Mouse (Mus musculus) hindbrain, embryonic 11.5 days (tissue): ENCODE data around the gene Mta3. TPM values are rescaled to one million over a fixed set of nuclear protein-coding genes. Genes with fewer than 3 reads are reported as not detected.

Source experiments
- ATAC-seq: fragments of 200-750 bp; cut with Nextera tagmentation; 2 replicates; pipeline ENCODE4 v1.8.0; 2017; ENCODE audit warnings: mild to moderate bottlenecking, moderate TSS enrichment, moderate library complexity; ENCODE audit not compliant: low FRiP score
- DNase-seq: peaks from one replicate; pipeline ENCODE4 v3.0.0-alpha.2; 2015; ENCODE audit warnings: low spot score
- H3K27ac ChIP-seq: fragments of 300-500 bp; sonication (generic); 2 replicates; pipeline ENCODE4 v1.5.1; 2014; ENCODE audit warnings: mild to moderate bottlenecking, low read depth, low read length
- H3K27me3 ChIP-seq: fragments of 300-500 bp; sonication (generic); 2 replicates; pipeline ENCODE4 v1.6.1; 2014; ENCODE audit warnings: mild to moderate bottlenecking, low read length, moderate library complexity, mixed read lengths; ENCODE audit not compliant: control insufficient read depth, insufficient read depth
- H3K36me3 ChIP-seq: fragments of 300-500 bp; sonication (generic); 2 replicates; pipeline ENCODE4 v1.6.1; 2014; ENCODE audit warnings: mild to moderate bottlenecking, low read length, moderate library complexity, mixed read lengths; ENCODE audit not compliant: control insufficient read depth, insufficient read depth
- H3K4me1 ChIP-seq: fragments of 300-500 bp; sonication (generic); replicated peaks from 2 replicates; pipeline ENCODE4 v1.6.1; 2014; ENCODE audit warnings: low read length, mixed read lengths; ENCODE audit not compliant: control insufficient read depth, insufficient read depth
- H3K4me2 ChIP-seq: fragments of 300-500 bp; sonication (generic); replicated peaks from 2 replicates; pipeline ENCODE4 v1.6.1; 2014; ENCODE audit warnings: mild to moderate bottlenecking, low read depth, low read length
- H3K4me3 ChIP-seq: fragments of 300-500 bp; sonication (generic); 2 replicates; pipeline ENCODE4 v1.5.1; 2014; ENCODE audit warnings: low read depth, low read length
- H3K9ac ChIP-seq: fragments of 300-500 bp; sonication (generic); 2 replicates; pipeline ENCODE4 v1.6.1; 2014; ENCODE audit warnings: low read depth, low read length
- H3K9me3 ChIP-seq: fragments of 300-500 bp; sonication (generic); 2 replicates; pipeline ENCODE4 v1.6.1; 2016; ENCODE audit warnings: low read length; ENCODE audit not compliant: control insufficient read depth
- WGBS: fragments of 180-500 bp; shearing (Covaris S2); extraction: QIAGEN DNeasy Blood & Tissue Kit; methylation state at CpG from one replicate; pipeline ENCODE4 v1.1.7; 2014; 5-methylcytosine and 5-hydroxymethylcytosine counted together
- polyA plus RNA-seq: library from polyadenylated mRNA; unstranded; fragments of >200 nt; fragmentation: Nextera tagmentation; extraction: Ambion mirVana; gene quantifications from 2 replicates; pipeline ENCODE4 v1.2.1, GENCODE M21; 2014

Mta3 gene
- polyA plus RNA-seq, 1 experiment from 2014 or later, result 41.7 TPM

DNA sequence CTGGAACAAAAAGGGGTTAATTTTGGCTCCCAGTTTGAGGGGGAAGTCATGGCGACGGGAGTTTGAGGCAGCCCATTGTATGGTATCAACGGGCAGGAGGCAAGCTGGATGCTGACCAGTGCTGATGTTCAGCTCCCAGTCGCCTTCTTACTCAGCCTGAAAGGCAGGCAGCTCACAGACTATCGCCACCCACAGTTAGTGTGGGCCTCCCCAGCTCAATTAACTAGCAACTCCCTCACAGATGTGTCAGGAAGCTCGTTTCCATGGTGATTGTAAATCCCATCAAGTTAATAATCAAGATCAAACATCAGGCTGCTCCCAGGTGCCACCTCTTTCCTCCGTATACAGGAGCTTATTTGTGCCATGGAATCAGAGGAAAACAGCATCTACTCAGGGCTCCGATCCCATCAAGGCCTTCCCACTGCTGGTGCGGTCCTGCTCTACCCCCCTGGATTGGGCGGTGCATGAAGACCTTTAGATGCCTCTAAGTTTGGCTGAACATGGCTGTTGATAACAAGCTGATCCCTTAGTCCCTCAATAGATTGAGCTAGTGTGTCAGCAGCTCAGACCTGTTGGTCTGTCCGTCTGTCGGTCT lies 143.2 kb downstream of the Mta3 start:
- Histone ChIP-seq H3K27ac (no peak overlapping the region), H3K4me1 (no peaks in the 10 kb centered on the region), H3K27me3 (no peaks in the 10 kb centered on the region), H3K9ac (no peak overlapping the region), H3K9me3 (no peaks in the 10 kb centered on the region), H3K4me3 (no peak overlapping the region), H3K36me3 (no peaks in the 10 kb centered on the region), H3K4me2 (no peak overlapping the region)
- DNase-seq, result no peak
- 0 out of 2 replicates have a peak, but pooled peaks have one; percentile 23 for ATAC-seq
- WGBS, result 63% methylated on average over 12 of the region's 12 CpGs

DNA sequence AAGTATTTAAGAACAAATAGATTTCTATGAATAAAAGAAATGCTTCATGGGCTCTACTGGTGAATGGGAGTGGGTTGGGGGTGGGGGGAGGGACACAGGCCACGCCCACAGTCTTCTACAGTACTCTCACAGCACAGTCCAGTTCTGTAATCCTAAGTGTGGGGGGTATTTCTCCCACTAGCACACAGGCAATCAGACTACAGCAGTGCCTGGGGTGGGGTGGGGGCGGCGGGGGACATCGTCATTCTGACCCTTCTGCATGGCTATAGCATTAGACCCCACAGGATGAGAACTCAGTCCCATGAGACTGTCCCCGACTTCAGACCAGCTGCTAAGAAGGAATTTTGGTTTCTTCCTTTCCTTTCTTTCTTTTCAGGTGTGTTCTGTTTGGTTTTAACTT lies 143.8 kb downstream of the Mta3 start:
- H3K9ac ChIP-seq, result no peak overlapping the region
- no peaks in the 10 kb centered on the region for H3K9me3 ChIP-seq
- H3K36me3 ChIP-seq, result no peaks in the 10 kb centered on the region
- H3K27ac ChIP-seq, result no peak overlapping the region
- H3K4me1 ChIP-seq, result no peaks in the 10 kb centered on the region
- DNase-seq (no peak), ATAC-seq (0 out of 2 replicates have a peak, but pooled peaks have one; percentile 15)
- no peak overlapping the region for H3K4me2 ChIP-seq
- H3K4me3 ChIP-seq, result no peak overlapping the region
- 83% methylated on average over 5 of the region's 5 CpGs for WGBS
- no peaks in the 10 kb centered on the region for H3K27me3 ChIP-seq

DNA sequence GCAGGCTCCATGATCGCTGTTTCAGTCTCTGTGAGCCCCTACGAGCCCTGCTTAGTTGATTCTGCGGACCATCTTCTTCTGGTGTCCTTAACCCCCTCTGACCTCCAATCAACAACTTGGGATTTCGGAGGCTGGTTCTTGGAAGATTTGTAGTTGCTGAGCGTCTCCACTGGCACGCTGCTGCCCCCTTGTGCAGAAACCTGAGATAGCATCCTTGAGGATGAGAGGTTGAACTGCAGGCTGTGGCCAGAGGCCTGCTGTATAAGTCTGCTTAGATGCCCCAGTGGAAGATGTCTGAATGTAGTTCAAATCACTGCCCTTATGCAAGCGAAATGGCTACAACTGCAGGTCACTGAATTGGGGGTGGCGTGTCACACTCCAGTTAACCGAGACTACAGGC lies 144.5 kb downstream of the Mta3 start:
- ATAC-seq (peak; percentile 58; the same call in 1 of the 2 replicates), DNase-seq (peak; percentile 94)
- H3K9me3 ChIP-seq, result no peaks in the 10 kb centered on the region
- H3K4me3 ChIP-seq, result no peak overlapping the region
- H3K27me3 ChIP-seq, result no peaks in the 10 kb centered on the region
- no peak overlapping the region for H3K27ac ChIP-seq
- no peaks in the 10 kb centered on the region for H3K4me1 ChIP-seq
- WGBS, result 17% methylated on average over 9 of the region's 9 CpGs
- H3K9ac ChIP-seq, result no peak overlapping the region
- H3K36me3 ChIP-seq, result no peaks in the 10 kb centered on the region
- H3K4me2 ChIP-seq, result no peak overlapping the region

DNA sequence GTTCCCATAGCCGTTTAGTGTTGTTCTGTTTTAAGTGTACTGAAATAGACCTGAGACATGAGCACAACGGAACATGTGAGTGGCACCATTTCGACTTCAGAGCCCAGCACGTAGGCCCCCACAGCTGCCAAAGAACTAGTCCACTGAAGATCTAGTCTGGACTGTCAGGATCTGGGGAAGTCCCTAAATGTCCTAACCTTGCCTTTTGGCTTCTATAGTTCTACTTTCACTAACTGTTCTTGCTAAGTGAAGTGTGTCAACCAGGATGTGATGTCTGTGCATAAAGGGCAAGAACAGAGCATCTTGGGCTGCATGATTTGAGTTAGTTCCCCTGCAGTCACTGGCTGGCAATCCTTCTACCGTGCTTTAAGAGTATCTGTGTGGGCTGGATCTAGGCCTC lies 144.9 kb downstream of the Mta3 start:
- H3K9me3 ChIP-seq, result no peaks in the 10 kb centered on the region
- no peak for DNase-seq
- no peak overlapping the region for H3K27ac ChIP-seq
- H3K4me1 ChIP-seq, result no peaks in the 10 kb centered on the region
- no peak overlapping the region for H3K9ac ChIP-seq
- no peak for ATAC-seq
- H3K27me3 ChIP-seq, result no peaks in the 10 kb centered on the region
- H3K4me2 ChIP-seq, result no peak overlapping the region
- no peaks in the 10 kb centered on the region for H3K36me3 ChIP-seq
- 91% methylated on average over 5 of the region's 5 CpGs for WGBS
- no peak overlapping the region for H3K4me3 ChIP-seq

DNA sequence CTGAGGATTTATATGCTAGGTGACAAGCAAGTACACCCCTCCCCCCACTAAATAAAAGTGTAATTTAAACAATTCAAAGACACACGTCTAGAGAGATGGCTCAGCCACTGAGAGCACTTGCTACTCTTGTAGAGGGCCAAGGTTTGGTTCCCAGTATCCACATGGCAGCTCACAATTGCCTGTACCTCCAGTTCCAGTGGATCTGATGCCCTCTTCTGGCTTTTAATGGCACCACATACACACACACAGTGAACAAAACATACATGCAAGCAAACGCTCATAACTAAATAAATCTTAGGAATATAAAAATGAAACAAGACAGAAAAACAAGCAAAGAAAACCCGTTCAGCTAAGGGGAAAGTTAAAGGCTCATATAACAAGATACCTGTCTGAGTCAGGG lies 147.9 kb downstream of the Mta3 start:
- WGBS, result 48% methylated on average over 3 of the region's 3 CpGs
- ATAC-seq (no peak), DNase-seq (no peak)
- Histone ChIP-seq H3K27me3 (no peaks in the 10 kb centered on the region), H3K9ac (no peak overlapping the region), H3K36me3 (no peaks in the 10 kb centered on the region), H3K27ac (no peak overlapping the region), H3K9me3 (no peaks in the 10 kb centered on the region), H3K4me2 (no peak overlapping the region), H3K4me1 (no peaks in the 10 kb centered on the region), H3K4me3 (no peak overlapping the region)

DNA sequence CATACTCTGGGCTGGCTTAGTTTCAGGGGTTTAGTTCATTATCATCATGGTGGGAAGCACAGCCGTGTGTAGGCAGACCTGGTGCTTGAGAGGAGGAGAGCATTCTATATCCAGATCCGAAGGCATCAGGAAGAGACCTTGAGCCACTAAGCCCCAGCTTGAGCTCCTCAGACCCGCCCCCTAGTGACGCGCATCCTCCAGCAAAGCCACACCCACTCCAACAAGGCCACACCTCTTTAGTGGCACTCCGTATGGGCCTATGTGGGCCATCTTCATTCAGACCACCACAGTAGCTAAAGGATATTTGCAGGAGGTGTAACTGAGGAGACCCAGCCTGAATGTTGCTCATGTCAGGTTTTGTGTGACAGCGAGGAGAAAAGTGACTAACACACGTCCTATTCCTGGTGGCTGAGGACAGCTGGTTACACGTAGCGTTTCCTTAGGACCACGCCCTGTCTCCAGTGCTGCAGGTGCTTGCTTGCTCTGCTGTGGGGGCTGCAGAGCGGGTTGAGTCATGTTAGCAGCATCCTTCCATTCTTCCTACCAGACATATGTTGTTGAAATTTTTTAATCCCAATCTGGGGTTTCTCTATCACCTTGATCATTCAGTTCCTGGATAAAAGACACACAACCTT lies 148.4 kb downstream of the Mta3 start:
- H3K4me3 ChIP-seq, result no peak overlapping the region
- WGBS, result 53% methylated on average over 12 of the region's 12 CpGs
- H3K4me1 ChIP-seq, result no peaks in the 10 kb centered on the region
- no peaks in the 10 kb centered on the region for H3K27me3 ChIP-seq
- H3K27ac ChIP-seq, result no peak overlapping the region
- H3K9ac ChIP-seq, result no peak overlapping the region
- H3K36me3 ChIP-seq, result no peaks in the 10 kb centered on the region
- ATAC-seq, result no peak
- no peak for DNase-seq
- H3K9me3 ChIP-seq, result no peaks in the 10 kb centered on the region
- H3K4me2 ChIP-seq, result no peak overlapping the region

DNA sequence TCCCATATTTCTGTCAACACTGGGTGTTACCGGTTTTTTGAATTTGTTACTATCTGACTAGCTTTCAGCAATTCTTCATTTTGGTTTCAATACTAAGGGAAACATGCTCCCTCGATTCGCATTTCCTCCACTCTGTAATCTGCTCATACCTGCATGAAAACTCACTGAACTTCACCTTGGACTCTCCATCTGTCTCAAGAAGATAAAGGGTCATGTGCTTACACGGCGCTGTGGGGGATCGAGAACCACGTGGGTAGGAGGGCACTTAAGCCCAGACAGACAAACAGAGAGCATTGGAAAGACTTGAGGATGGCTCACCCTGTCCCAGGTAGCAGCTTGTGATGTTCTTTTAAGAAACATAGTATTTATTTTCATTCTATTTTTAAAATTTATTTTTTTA lies 152.4 kb downstream of the Mta3 start:
- H3K4me1 ChIP-seq, result no peaks in the 10 kb centered on the region
- DNase-seq, result no peak
- no peaks in the 10 kb centered on the region for H3K27me3 ChIP-seq
- no peak overlapping the region for H3K27ac ChIP-seq
- 82% methylated on average over 7 of the region's 7 CpGs for WGBS
- no peak overlapping the region for H3K4me2 ChIP-seq
- H3K36me3 ChIP-seq, result no peaks in the 10 kb centered on the region
- no peaks in the 10 kb centered on the region for H3K9me3 ChIP-seq
- no peak overlapping the region for H3K9ac ChIP-seq
- no peak overlapping the region for H3K4me3 ChIP-seq
- ATAC-seq, result no peak

DNA sequence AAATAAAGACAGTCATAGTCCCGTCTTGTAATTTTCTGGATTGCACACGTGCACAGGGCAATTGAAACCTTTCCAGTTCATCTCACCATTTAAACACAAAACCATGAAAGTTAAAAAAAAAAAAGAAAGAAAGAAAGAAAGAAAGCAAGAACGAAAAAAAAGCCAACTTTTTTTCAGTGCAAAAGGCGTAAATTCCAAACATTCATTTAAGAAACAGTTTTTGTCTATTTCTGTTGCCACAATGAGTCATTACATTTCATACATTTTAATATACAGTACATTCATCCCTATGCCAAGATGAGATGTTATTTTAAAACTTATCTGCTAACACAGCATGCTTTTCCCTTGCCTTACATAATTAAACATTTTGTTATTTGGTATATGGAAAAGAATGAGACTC lies 153.7 kb downstream of the Mta3 start:
- Histone ChIP-seq H3K4me2 (no peak overlapping the region), H3K36me3 (no peaks in the 10 kb centered on the region), H3K4me1 (no peaks in the 10 kb centered on the region), H3K9ac (no peak overlapping the region), H3K27ac (no peak overlapping the region), H3K4me3 (no peak overlapping the region), H3K27me3 (no peaks in the 10 kb centered on the region), H3K9me3 (no peaks in the 10 kb centered on the region)
- ATAC-seq (no peak), DNase-seq (no peak)
- WGBS, result 82% methylated on average over 4 of the region's 4 CpGs

DNA sequence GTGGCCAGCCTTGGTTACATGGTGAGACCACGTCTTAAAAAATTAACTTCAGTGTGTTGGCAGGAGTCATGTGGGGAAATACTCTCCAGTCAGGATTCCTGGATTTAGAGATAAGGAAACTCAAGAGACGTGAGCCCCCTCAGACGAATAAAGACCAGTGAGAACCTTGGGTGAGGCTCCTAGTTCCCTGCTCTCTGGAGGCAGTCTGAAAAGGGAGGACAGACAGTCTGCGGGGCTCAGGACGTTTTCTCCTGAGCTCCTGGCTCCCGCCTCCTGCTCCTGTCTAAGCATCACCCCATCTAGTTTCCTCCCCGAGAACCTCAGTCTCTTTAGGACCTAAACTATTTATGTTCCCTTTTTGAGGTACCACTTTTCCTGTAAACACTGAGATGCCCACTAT lies 154.3 kb downstream of the Mta3 start:
- H3K4me2 ChIP-seq, result no peak overlapping the region
- H3K4me3 ChIP-seq, result no peak overlapping the region
- no peak overlapping the region for H3K27ac ChIP-seq
- no peaks in the 10 kb centered on the region for H3K4me1 ChIP-seq
- no peak overlapping the region for H3K9ac ChIP-seq
- H3K9me3 ChIP-seq, result no peaks in the 10 kb centered on the region
- WGBS, result 86% methylated on average over 7 of the region's 7 CpGs
- ATAC-seq (no peak), DNase-seq (no peak)
- H3K27me3 ChIP-seq, result no peaks in the 10 kb centered on the region
- H3K36me3 ChIP-seq, result no peaks in the 10 kb centered on the region
